Mouse (Mus musculus) ES-CJ7 (cell line): ENCODE data around the gene Susd3.

Source experiments
- DNase-seq: peaks from one replicate; pipeline ENCODE4 v3.0.0; 2011; ENCODE audit warnings: low read depth, low spot score

The Susd3 gene

DNA sequence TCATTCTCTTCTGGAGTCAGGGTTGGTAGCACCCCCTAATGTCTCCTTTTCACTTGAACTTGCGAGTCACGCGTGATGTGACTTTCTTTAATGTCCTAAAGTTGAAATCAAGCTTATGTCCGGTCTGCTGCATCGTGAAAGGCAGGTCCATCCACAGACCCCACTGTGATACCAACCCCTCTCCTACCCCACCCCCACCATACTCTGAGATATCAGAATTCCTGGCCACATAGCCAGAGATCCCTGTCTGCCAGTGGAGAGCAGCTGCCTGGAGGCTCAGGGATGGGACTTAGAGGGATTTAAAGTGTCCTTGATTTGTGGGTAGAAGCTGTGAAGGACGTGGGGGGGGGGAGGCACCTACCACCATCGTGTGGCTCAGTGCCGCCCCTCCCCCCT lies at the start of gene Susd3:
Susd3 (minus strand) TSS at position 240 of the 396 bp plus-strand sequence.
- peak; percentile 11 for DNase-seq

GRCm38 (mm10) chr13:49296270-49296669 lies 47.8 kb upstream of the Susd3 start:
- DNase-seq = no peak

- no peak for DNase-seq
Observed at GRCm38 (mm10) chr13:49294108-49294507, 45.6 kb upstream of the Susd3 start.

DNA sequence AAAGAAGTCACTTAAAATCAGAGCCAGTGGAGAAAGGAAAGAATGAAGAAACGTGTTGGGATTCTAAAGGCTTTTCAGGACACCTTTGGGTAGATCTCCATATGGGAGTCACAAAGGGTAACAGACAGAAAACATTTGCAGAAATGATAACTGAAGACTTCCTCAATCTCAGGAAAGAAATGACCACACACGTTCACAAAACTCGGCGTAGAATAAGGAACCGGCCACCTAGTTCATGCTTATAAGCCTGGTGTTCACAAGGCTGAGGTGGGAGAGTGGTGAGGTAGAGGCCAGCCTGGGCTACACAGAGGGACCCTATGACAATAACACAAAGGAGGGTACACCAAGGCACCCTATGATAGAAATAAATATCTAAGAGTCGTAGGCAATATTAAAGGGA lies 43.4 kb upstream of the Susd3 start:
- DNase-seq = no peak

- DNase-seq = peak; percentile 58
Observed at GRCm38 (mm10) chr13:49291398-49291797, 42.9 kb upstream of the Susd3 start.

- no peak for DNase-seq
Observed at GRCm38 (mm10) chr13:49287224-49287623, 38.7 kb upstream of the Susd3 start.

- no peak for DNase-seq
Observed at GRCm38 (mm10) chr13:49286750-49287149, 38.2 kb upstream of the Susd3 start.

- no peak for DNase-seq
Observed at GRCm38 (mm10) chr13:49283686-49284085, 35.2 kb upstream of the Susd3 start.

DNA sequence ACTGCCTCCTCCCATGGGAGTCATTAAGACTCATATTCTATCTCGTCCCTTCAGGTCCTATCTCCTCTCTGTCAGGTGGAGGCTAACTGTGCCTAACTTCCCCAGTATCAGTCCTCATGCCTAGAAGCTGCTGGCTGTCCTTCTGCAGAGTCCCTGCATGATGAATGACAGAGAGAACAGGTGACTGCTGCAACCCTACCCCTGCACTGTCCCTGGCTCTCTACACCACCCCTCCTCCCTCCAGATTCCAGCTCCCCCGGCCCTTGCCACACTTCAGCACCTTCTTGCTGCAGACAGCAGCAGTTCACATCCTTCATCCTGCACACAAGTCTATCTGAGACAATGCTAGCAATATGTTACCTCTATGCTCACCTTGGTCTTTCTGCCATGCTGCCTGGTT lies 33.7 kb upstream of the Susd3 start:
- DNase-seq = no peak

- no peak for DNase-seq
Observed at GRCm38 (mm10) chr13:49271831-49272765, 23.6 kb upstream of the Susd3 start.

DNA sequence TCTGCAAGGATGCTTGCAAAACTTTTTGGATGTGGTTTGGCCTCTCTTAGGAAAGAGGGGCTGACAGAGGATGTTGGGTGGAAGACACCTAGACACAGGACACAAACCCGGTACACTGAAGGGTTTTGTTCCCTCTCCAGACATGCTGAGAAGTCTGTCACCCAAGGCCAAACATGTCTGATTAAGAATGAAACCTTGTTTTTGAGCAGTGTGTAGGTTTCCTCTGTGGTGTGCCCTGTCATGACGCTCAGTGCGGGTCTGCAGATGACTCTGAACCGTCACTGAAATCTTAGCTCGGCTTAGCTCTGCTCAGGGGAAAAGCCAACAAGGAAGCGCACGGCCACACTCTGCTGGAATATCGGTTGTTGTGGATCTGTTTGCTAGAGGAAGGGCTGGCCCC lies 22.0 kb upstream of the Susd3 start:
- DNase-seq = no peak

- no peak for DNase-seq
Observed at GRCm38 (mm10) chr13:49267645-49268044, 19.1 kb upstream of the Susd3 start.

DNA sequence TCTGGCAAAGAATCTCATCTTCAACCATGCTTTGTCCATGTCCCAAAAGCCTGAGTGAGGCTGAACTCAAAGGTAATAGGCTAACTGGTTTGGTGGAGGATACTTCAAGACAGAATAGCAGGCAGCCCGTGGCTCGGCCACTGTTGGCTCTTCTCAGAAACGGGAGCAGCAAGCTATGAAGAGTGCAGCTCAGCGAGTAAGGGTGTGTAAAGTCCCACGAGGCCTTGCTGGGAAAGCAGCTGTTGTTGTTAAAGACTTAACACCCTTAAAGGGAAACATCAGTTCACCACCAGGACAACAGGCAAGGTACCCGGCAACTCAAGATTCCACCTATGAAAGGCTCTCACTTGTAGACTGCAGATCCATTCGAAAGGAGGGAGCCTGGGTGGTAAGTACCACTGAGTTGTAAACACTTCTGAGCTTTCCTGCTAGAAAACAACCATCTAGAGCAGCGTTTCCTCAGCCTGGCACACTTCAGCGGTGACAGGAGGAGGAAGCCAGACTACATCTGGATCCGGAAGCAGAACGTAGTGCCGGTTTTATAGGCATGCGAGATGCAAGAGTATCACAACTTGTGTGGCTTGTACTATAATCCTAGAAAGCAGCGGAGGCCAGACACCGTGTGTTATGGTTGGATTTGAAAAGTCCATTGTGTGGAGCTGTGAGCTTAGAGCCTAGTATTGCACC lies 11.7 kb upstream of the Susd3 start:
- no peak for DNase-seq

- DNase-seq = no peak
Observed at GRCm38 (mm10) chr13:49257819-49258313, 9.4 kb upstream of the Susd3 start.

DNA sequence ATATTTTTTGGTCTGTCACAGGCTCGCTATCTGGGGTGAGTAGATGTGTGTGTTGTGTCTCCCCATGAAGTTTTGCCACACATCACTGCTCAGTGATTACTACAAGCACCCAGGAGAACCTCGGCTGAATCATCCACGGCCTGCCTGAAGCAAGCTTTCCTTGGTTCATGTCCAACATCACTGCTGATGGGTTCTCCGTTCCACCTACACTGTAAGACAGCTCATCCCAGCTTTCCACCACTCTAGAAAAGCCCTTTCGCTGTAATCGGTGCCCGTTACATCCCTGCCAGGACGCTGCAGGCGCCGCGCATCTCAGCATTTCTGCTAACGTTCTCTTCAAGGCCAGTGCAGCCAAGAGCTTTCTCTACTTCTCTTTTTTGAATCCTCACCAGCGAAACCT lies 4.2 kb upstream of the Susd3 start:
- no peak for DNase-seq

DNA sequence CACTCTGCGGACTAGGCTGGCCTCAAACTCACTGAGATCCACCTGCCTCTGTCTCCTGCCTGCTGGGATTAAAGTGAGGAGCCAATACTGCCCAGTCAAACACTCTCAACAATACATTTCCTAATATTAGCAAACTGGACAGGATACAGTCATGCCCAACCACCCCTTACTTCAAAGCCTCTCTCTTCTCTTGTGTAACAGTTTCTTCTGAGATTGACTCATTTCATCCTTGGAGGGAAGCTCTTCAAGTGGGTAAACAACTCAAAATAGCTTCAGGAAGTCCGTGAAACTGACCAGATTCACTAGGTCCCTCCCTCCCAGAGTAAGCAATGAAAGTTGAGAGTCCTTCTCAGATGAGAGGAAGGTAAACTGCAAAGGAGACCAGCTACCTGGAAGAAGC lies 3.6 kb upstream of the Susd3 start:
- no peak for DNase-seq

DNA sequence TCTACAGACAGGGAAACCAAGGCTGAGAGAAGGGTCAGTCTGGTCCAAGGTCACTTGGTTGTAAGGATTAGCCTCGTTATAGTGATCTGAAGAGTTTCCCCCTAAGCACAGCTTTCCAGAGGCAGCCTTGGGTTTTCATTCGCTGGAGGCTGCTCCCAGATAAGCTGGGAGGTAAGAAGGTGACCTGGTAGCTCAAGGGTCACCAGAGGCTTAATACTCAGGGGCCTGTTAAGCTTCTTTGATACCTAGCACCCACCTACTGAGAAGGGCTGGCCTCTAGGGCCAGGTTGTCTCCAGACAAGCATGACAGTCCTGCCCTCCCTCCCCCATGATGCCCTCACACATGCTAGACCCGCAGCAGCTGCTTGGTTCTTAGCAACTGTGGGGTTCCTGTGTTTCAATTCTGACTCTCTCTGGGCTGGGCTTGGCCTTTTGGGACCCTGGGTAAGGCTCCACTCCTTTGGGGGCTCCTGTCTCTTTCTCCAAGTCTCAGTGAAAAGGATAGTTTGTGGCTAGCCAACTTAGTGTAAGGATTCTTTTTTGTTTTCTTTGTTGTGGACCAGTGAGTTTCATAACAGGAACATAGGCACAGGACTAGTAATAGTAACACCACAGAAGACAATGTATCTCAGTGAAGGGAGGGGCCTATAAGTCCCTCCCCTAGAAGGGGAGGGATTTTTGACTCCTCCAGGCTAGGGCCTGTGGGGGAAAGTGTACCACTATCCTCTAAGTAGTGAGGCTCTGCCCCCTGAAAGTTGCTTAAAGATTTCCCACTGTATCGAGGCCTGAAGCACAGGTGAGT lies 2.4 kb upstream of the Susd3 start:
- no peak for DNase-seq

DNA sequence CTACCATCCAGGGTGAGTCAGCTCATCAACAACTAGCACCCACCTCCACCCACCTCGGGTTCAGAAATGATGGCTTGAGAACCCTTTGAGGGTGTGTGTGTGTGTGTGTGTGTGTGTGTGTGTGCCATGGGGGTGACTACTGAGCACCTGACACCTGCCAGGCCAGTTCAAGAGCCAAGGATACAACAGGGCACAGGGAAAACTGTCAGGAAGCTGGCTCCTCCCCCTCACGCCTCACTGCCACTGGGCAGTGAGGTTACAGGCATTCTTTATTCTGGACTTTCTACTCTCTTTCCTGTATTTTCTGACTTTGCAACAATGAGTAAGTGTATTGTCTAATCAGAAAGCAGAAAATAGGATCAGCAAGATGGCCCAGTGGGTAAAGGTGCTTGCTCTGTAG lies 1.1 kb upstream of the Susd3 start:
- DNase-seq = no peak

DNA sequence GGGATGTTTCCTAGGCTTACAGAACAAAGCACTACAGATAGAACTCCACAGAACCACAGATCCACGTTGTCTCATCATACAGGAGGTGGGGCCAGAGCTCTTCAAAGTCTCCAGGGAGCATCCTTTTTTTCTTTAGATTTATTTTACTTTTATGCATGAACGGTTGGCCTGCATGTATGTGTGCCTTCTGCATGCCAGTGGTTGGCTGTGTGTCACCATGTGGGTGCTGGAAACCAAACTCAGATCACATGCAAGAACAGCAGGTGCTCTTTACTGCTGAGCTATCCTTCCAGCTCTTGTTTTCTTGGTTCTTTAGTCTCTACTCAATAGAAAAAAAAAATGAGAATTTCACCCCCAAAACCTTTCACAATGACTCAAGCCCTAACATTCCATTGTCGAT lies 417 bp upstream of the Susd3 start:
- no peak for DNase-seq

DNA sequence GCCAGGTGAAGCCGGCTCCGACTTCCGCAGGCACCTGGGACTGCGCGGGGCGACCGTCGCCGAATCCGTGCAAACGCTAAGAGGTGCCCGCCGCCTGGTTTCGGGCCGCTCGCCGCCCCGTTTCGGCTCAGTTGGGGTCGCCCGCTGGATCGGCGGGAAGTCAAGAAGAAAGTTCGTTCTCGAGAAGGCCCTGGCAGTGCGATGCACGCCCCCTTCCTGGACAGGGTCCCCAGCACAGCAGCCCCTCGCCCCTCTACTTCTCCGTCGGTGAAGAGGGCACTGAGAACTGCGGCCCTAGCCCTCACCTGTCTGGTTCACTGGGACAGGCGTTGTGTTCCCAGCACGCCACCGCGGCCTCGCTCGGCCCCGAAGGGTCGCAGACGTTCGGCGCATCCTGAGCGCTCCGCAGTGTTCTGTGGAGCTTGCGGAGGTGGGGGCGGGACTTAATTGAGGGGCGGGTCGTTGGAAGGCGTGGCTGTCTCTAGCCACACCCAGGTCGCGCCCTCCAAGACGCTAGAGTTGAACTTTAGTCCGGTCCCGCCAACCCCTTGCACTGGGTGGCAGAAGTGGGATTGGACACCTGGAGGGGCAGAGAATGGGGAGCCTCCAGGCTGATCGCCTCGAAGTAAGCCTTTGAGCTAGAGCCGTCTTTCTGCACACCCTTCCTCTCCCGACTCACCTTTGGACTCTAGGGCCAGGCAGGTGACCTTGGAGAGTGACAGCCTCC lies 603 bp downstream of the Susd3 start:
- peak; percentile 80 for DNase-seq

DNA sequence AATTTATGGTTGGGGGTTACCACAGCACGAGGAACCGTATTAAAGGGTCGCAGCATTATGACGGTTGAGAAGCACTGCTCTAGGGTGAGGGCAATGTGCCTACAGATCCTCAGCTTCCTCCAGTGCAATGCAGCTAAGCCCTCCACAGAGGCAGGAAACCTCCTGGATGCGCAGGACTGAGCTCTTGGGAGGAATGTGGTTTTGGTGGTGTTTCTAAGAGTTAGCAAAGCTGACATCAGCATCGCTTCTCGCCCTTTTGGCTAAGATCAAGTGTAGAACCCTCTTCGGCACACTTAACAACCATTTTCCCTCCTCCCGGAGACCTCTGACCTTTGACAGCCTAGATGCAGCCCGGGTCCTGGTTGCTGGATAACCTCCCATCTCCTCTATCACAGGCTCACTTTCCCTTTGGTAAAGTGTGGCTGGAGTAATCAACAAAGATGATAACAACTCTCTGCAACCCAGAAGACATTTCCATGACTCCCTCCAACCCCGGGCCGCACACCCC lies 1.2 kb downstream of the Susd3 start:
- no peak for DNase-seq
